ENCODE assay signal across 26 mouse cellular contexts in the genomic region with DNA sequence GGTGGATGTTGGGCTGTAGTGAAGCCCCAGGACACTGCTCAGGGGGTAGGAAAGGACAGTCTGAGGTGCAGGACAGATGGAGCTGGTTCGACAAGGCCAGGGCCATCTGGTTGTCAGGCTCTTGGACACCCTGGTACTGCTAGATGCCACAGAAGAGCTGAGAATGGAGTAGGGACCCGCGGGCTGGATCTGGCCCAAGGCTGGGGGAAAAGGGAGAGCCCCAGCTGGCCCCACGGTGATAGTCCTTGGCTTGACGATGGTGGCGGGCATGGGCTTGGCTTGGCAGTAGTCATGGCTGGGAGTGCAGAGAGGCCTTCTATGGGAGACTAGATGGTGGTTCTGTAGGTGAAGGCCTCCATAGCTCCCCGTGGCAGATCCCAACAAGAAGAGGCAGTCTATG.
"Had no signal": no experiment of that assay in that cellular context is flagged by ENCODE, and none has a peak within 500 bp of the region (broad histone marks: within the 10 kb centered on the region; RNA-seq: fewer than 3 reads in every experiment).

No protein-coding gene starts in this region.

- ATAC-seq: forebrain, embryonic 13.5 days; forebrain, embryonic 14.5 days; forebrain, embryonic 15.5 days; forebrain, embryonic 16.5 days; forebrain, postnatal 0 days had no signal

- H3K27me3 ChIP-seq: embryonic facial prominence, embryonic 12.5 days; embryonic facial prominence, embryonic 13.5 days; embryonic facial prominence, embryonic 15.5 days; forebrain, embryonic 12.5 days; forebrain, embryonic 13.5 days; forebrain, embryonic 15.5 days had no signal

- H3K9ac ChIP-seq: embryonic facial prominence, embryonic 12.5 days; embryonic facial prominence, embryonic 13.5 days; embryonic facial prominence, embryonic 15.5 days; forebrain, embryonic 12.5 days; forebrain, embryonic 13.5 days; forebrain, embryonic 15.5 days; forebrain, postnatal 0 days had no signal

- H3K9me3 ChIP-seq: embryonic facial prominence, embryonic 10.5 days; embryonic facial prominence, embryonic 12.5 days; embryonic facial prominence, embryonic 13.5 days; embryonic facial prominence, embryonic 15.5 days; forebrain, embryonic 10.5 days; forebrain, embryonic 12.5 days; forebrain, embryonic 13.5 days; forebrain, embryonic 15.5 days had no signal

- H3K4me1 ChIP-seq: embryonic facial prominence, embryonic 13.5 days; embryonic facial prominence, embryonic 15.5 days; forebrain, embryonic 12.5 days; forebrain, embryonic 13.5 days; forebrain, embryonic 15.5 days had no signal

- H3K4me3 ChIP-seq: embryonic facial prominence, embryonic 10.5 days; embryonic facial prominence, embryonic 12.5 days; embryonic facial prominence, embryonic 13.5 days; embryonic facial prominence, embryonic 15.5 days; erythroblast, embryonic 14.5 days; forebrain, embryonic 10.5 days; forebrain, embryonic 12.5 days; forebrain, embryonic 13.5 days; forebrain, embryonic 15.5 days; gastrocnemius, adult 2 months; heart, adult 2 months had no signal

- H3K4me2 ChIP-seq: embryonic facial prominence, embryonic 12.5 days; embryonic facial prominence, embryonic 13.5 days; embryonic facial prominence, embryonic 15.5 days; forebrain, embryonic 12.5 days; forebrain, embryonic 13.5 days; forebrain, embryonic 15.5 days had no signal

- DNase-seq: cerebellum, adult 18-20 months; cerebellum, adult 8-10 months; cerebellum, adult 9-11 months; cerebellum, postnatal 25 days; cerebellum, postnatal 36 days; embryo, embryonic 11 days; forebrain, postnatal 0 days; gastrocnemius, adult 2 months; gastrocnemius, postnatal 10 days; gastrocnemius, postnatal 14 days; gastrocnemius, postnatal 25 days; gastrocnemius, postnatal 36 days; heart, adult 11 months; heart, adult 18-20 months; heart, adult 2 months had no signal

- H3K27ac ChIP-seq: embryonic facial prominence, embryonic 10.5 days; embryonic facial prominence, embryonic 12.5 days; embryonic facial prominence, embryonic 13.5 days; embryonic facial prominence, embryonic 15.5 days; forebrain, embryonic 10.5 days; forebrain, embryonic 12.5 days; forebrain, embryonic 13.5 days; forebrain, embryonic 15.5 days; gastrocnemius, adult 2 months; heart, adult 2 months had no signal
